Mouse (Mus musculus): ENCODE results near the gene Tbc1d9. TPM values are rescaled to one million over a fixed set of nuclear protein-coding genes. Genes with fewer than 3 reads are reported as not detected.
A peak's percentile ranks its signal among the peaks of the same experiment; 100 is the strongest.

The Tbc1d9 gene
- total RNA-seq (2021): 1 to 10 TPM in 1 of 2 experiments, under 1 TPM in 1; 0.64 to 1.3 TPM
- long read RNA-seq, experiment 1, partial matches to known transcripts: 1 of 1 reads
- long read RNA-seq, experiment 1, other reads (novel, unspliced or antisense): 0 of 1 reads
- long read RNA-seq, experiment 2: 0 reads

DNA sequence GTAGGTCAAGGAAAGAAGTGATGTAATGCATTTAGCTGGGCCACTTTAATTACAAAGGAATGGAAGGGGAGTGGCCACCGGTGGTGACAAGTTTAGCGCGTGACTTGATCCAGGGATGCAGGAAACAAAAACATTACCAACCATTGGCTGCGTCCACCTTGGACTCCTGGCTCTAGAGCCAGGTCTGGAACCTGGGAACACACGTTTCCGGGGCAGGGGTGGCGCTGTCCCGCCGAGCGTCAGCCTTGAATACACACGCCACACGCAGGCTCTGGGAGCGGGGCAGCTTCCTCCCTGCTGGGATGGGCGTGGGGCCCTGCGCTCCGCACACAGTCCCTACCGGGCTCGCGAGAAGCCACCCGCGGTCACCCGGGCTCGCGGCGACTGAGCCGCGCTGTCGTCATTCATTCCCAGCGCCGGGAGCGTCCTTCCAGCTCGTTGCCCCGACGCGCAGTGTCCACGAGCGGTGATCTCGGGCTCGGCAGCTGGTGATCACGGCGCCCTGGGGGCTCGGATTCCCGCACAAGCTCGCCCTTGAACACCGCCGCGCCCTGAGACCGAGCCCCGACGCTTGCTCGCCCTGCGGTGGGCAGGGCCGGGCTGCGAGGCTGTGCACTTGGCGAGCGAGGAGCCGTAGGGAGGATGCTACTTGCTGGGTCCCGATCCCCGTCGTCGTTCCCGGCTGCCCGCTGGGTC, at the start of gene Tbc1d9:
Gene Tbc1d9, plus strand, starts transcription at position 118 of the 696 bp plus-strand sequence.
- peak; percentile 40 for DNase-seq (ENCODE audit: low spot score)

DNA sequence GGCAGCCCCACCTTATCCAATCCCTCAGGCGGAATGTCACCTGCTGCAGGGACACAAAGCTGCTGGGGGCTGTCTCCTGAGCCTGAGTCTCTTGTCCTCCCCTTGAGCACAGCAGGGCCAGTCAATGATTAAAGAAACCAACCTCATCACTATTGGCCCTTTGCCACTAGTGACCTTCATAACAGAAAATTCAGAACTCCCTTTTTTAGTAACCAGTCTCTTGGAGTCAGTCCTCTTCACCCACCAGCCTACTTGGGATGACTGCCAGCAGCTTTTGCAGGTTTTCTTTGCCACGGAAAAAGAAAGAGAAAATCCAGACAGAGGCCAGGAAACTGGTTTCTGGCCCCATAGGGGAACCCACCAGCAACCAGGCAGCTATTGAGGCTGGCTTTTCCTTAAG, 30.1 kb upstream of the Tbc1d9 start:
- no peak for DNase-seq (ENCODE audit: low spot score)

DNA sequence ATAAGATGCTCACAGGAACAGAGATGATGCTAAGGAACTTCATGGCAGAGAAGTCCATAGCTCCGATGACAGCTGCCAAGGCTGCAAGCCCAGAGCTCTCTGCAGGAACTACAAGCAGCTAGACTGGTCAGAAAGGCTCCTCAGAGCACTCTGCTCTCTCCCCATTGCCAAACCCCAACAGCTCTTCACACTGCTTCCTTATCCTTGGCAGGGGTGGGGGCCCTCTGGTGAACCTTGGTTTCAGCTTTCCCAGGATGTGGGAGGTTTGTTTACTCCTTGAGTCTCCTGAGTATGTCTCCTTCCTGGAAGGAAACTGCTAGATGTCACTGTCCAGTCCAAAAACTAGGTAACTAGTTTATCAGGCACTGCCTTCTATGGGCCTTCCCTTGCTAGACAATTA, 25.1 kb upstream of the Tbc1d9 start:
- DNase-seq (ENCODE audit: low spot score): no peak

DNA sequence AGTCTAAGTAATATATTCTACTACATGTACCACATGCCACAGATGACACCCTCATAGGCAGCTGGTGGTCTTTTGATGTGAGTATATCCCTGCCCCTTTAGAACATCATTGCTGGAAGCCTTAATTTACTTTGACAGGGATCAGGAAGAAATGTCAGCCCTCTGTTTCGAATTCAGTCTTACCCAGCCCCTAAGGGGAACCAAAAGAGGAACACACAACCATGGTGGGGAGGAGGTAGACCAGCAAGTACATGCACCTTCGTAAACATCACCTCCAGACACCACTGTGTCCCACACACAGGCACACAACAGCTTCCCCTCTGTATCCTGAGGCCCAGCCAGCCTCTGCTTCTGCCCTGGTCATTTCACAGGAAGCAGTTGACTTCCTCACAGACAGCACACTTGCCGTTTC, 24.4 kb upstream of the Tbc1d9 start:
- no peak for DNase-seq (ENCODE audit: low spot score)

DNA sequence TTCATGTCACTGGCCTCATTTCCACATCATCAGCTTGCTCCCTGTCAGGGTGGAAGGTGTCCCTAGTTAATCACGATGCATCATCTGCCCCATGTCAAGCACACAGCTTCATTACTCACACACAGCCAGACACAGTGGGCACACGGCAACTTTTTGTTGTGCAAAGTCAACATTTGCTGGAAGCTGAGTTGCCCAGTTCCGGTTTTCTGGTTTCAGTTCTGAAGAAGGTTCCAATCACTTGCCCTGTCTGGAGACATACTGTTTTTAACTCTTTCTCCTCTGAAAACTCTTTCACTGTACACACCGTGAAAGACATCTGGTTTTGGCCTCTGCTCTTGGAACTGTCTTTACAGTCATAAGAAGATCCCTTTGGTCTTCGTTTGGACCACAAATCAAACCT, 23.8 kb upstream of the Tbc1d9 start:
- no peak for DNase-seq (ENCODE audit: low spot score)

DNA sequence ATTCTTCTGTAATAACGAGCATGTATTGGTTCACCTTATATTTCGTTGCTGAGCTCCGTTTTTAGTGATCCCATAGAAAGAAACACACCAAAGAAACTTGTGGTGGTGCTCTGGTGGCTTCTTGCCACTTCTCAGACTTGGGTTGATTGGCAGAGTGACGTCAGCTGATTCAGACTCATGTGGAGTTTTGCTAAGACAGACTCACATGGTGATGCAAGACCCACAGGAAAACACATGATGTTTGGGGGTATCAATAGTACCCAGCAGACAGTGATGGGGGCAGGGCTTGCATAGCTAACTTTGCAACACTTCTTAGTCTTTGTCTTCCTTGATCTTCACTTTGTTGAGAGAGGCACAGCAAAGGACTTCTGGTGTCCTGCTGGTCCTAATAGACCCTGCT, 20.6 kb upstream of the Tbc1d9 start:
- DNase-seq (ENCODE audit: low spot score): no peak

DNA sequence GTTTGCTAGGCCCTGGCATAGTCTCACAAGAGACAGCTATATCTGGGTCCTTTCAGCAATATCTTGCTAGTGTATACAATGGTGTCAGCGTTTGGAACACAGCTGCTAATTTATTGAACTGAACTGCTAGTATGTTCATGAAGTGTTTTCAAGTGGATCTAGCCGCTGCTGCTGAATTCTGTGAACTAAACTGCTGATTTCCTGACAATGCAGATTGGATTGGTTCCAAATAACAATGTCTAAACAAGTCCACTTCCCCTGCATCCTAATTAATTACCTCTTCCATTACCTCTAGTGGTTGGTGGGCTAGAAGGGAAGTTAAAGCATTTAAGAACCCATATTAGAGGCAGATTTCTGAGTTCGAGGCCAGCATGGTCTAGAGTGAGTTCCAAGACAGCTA, 19.7 kb upstream of the Tbc1d9 start:
- DNase-seq (ENCODE audit: low spot score): no peak

DNA sequence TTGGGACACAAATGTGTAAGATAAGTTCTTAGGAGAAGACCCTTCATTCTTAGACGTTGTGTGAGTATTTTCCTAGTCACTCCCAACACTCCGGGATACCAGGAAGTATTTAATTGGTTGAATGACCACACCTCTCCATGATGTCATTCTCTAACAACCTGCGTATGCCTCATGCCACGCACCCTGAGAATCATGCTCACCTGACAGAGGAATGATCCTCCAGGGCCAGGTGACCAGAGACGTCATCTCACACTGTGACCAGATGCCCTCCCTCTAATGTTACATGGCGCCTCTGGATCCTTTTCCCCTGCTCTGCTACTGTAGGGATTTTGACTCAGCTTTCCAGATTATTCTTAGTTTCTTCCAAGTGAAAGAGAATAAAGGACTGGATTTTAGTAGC, 16.0 kb upstream of the Tbc1d9 start:
- DNase-seq (ENCODE audit: low spot score): no peak

DNA sequence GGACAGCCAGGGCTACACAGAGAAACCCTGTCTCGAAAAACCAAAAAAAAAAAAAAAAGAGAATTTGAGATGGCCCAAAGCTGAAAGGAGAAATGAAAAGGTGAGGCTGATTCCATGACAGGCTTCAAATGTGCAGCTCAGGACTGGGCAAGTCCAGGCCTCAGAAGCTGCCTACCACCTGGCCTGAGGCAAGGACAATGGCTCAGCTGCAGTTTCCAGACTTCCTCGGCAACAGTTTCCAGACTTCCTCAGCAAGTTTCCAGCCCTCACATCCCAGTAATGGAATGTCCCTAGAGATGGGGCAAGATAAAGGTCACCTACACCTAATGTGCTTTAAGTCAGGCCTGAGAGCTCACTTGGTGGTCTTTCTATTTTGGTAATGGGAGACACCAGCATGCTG, 13.1 kb upstream of the Tbc1d9 start:
- no peak for DNase-seq (ENCODE audit: low spot score)

DNA sequence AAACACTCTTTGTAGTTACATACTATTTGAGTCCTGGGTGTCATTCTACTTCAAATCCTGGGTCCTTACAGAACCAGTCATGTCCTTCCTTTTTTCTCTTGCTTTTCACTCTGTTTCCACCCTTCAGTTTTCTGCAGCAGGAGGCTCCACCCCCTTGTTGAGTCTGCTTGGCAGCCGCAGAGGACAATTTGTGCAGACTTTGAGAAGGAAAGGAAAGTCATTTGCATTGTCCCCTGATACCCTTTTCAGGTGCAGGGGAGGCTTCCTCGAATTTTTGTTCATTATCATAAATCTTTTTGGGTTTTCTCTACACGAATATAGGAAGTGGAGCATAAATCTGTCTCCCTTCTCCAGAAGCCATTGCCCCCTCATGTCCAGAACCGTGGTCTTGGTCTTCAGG, 12.7 kb upstream of the Tbc1d9 start:
- no peak for DNase-seq (ENCODE audit: low spot score)

DNA sequence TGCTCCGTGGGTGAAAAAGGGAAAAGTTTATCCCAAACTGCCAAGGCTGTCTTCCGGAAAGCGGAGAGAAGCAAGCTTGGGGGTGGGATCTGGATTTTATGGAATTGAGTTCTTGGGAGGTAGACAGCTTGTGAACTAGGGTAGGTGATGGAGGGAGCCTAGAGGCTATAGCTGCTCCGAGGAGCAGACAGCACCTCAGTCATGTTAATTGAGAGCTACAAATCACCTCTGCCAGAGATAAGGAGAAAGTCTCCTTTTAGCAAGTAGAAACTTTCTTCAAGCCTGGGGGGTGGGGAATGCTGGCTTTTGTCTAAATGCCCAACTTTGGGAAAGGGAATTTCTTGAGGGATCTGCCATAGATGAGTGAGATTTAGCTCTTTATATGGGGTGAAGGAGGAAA, 10.0 kb upstream of the Tbc1d9 start:
- DNase-seq (ENCODE audit: low spot score): no peak

DNA sequence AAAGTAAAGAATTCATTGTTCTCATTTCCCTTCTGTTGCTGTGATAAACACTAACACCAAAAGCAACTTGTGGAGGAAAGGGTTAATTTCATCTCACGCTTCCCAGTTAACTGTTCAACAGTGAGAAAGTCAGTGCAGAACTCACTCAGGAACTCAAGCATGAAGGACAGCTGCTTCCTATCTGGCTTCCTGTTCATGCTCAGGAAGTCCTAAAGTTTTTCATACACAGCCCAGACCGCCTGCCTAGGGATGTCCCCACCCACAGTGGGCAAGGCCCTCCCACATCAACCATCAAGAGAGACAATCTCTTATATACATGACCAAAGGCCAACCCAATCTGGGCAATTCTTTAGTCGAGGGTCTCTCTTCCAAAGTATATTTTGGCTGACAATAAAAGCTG, 6.2 kb upstream of the Tbc1d9 start:
- DNase-seq (ENCODE audit: low spot score): no peak

DNA sequence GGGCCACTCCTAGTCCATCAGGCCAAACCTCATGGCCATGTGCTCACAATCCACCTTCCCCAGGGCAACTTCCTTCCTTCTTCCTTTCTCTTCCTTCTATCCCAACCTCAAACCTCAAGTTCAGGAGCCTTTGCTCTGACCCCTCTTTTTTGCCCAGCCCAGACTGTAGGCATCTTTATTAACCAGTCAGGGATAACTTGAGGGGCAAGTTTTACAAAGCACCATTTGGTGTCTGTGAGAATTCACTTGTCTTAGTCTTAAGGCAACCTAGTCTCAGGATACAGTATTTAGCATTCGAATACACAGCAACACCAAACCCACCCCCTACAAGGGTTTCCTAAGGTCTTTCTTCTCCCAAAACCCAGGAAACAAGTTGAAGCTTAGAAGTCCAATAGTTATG, 5.5 kb upstream of the Tbc1d9 start:
- no peak for DNase-seq (ENCODE audit: low spot score)

DNA sequence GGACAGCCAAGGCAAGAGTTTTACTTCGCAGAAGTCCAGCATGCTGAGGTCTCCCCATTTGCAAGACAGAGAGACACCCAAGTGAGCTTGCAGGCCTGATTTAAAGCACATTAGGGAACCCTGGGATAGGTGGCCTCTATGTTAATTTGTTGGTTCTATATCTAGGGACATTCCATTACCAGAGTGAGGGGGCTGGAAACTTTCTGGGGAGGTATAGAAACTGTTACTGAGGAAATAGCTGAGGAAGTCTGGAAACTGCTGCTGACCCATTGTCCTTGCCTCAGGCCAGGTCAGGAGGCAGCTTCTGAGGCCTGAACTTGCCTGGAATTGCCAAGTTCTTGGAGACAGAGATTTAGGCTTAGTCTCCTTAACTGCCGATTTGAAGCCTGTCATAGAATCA, 4.5 kb upstream of the Tbc1d9 start:
- DNase-seq (ENCODE audit: low spot score): no peak

DNA sequence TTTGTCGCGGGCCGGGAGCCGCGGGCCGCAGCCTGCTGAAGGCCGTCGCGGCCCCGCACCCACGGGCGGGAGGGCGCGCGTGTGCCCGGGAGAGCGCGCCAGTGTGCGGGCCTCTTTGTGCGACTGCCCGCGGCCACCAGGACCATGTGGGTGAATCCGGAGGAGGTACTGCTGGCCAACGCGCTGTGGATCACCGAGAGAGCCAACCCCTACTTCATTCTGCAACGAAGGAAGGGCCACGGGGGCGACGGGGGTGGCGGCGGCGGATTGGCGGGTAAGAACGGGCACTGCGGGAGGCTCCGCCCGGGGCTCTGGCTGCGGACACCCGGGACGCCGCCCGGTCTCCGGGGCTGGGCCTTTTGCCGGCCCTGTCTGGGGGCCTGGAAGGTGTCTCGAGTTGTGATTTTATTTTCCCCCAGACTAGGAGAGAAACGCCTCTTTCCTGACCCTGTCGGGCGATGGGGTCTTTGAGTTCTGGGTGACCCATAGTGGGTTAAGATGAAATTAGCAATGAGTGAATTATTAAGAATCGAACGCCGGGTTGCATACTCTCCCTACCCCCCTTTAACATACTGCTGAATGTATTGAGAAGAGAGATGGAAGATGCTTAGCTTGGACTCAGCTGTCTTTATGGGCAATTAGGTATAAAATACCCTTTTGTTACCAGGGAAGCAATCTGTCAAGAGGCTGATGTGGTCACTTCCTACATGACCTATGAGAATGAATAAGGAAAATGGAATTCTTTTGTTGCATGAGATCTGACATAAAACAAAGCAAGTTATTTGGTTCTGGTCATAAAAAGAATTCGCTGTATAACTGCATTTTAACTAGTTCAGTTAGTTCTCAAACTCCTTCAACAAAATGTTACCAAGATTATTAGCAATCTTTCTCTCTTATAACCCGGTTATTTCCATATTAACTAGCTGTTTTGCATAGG, 1.0 kb downstream of the Tbc1d9 start, which contains the start of gene Gm10645:
Gene Gm10645, minus strand, starts transcription at position 240 of the 937 bp plus-strand sequence.
- peak; percentile 19 for DNase-seq (ENCODE audit: low spot score)

DNA sequence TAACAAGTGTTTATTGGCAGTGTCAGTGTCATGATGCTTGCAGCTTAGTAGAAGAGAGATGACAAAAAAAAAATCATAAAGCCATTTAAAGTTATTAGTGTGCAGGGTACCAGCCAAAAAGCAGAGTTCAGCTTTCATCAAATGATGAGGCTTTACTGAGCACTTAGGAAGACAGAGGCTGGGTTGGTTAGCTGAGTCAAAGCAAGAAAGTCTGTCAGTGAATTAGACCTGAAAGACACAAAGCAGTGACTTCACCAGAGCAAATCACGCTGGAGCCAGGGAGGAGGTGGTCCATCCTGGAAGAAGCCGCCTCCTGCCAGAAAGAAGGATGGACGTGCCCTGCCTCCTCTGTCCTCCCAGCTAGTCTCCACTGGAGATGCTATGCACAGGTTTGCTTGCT, 2.8 kb downstream of the Tbc1d9 start:
- DNase-seq (ENCODE audit: low spot score): no peak

DNA sequence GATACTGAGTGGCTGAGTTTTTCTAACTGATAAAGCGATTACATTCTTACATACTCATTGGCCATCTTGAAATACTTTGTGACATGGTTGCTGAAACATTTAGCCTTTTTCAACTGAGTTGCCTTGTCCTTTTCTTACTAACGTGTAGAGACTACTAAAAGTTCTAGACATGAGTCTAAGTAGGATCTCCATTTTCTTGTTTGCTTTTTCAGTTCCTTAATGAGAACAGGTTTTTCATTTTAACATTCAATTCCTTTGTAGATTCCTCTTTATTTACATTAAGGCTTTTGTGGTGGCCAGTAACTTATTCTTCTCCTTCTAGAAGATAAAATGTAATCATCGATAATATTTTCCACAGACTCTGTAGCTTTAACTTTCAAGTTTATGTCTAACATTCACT, 4.0 kb downstream of the Tbc1d9 start:
- DNase-seq (ENCODE audit: low spot score): no peak

DNA sequence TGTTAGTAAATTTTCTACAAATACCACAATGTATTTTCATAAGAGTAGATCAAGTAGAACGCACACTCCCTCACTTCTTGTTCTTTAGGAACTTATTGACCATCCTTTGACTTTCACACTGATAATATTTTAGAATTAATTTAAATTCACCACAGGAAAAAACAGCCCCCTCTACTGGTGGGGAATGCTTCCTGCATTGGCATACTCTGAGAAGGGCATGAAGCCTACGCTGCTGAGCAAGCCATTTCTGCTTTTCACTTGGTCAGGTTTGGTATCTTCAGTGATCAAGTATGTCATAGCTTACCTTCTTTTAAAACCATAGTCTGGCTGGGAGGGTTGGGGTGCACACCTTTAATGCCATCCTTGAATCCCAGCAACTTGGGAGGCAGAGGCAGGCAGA, 4.6 kb downstream of the Tbc1d9 start:
- DNase-seq (ENCODE audit: low spot score): peak; percentile 10

DNA sequence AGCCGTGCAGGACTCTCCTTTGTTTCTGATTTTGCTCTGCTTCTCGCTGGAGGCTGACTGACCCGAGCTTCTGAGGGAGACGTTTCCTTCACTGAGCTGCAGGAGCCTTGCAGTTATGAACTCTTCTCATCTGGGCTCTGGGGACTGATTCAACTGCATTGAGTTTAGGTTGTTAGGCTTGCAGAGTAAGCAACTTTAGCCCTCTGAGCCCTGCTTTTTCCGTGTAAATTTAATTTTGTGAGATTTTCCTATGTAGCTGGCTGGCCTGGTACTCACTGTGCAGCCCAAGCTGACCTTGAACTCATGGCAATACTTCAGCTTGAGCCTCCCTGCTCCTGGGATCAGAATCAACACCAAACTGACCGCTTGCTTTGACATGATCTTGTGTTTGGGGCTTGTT, 5.7 kb downstream of the Tbc1d9 start:
- no peak for DNase-seq (ENCODE audit: low spot score)

DNA sequence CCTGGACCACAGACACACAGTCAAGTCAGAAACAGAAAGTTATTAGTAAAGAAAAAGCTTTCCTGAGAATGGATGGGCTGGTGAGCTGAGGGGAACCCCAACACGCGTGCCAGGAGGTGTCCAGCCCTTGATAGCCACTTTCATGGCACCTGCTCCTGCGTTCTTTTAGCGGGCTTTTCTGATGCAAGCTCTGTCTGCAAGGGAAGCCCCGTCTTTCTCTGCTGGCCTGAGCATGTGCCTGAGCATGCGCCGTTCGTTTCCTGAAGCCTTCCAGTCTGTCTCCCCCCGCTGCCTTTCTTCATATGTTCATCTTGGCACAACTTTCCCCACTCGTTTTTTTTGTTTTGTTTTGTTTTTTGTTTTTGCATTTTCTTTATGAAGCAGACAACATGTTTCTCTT, 10.5 kb downstream of the Tbc1d9 start:
- DNase-seq (ENCODE audit: low spot score): no peak

DNA sequence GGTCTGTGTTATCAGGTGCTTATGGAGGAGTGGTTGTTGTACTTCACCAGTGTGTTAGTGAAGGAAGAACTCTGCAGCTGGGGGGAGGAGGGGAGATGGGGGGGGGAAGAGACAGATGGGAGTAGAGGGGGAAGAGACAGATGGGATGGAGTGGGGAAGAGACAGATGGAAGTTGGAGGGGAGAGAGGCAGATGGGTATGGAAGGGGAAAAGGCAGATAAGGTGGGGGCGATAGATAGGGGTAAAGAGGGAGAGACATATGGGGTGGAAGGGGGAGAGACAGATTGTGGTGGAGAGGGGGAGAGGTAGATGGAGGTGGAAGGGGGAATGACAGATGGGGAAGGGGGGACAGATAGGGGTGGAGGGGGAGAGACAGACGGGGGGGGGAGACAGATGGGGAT, 11.6 kb downstream of the Tbc1d9 start:
- no peak for DNase-seq (ENCODE audit: low spot score)
